Mouse (Mus musculus): ENCODE data around the gene Cyp2c65. TPM values are rescaled to one million over a fixed set of nuclear protein-coding genes. Genes with fewer than 3 reads are reported as not detected.
"Not testable (repeated sequence)": the region's sequence is repeated elsewhere in the genome, so short reads cannot be mapped to it uniquely, and the experiment has no call there.

The Cyp2c65 gene
- not detected in 2 replicates for polyA plus RNA-seq (2014; fragmentation: Nextera tagmentation; extraction: Ambion mirVana)

GRCm38 (mm10) chr19:39060719-39061118, at the start of gene Cyp2c65:
TSS of gene Cyp2c65 (plus strand) at chr19:39061015.
- 74% methylated on average over 2 of the region's 2 CpGs for WGBS
- no peaks in the 10 kb centered on the region for H3K36me3 ChIP-seq (ENCODE audit: control insufficient read depth, insufficient read depth, low read length)
- no peaks in the 10 kb centered on the region for H3K9me3 ChIP-seq (ENCODE audit: control insufficient read depth, low read length)
- no peak within 1 kb of the TSS for H3K27ac ChIP-seq (replicated peaks; ENCODE audit: low read depth, low read length)
- H3K9ac ChIP-seq (replicated peaks; ENCODE audit: low read length) = no peak within 1 kb of the TSS
- H3K4me3 ChIP-seq (replicated peaks; ENCODE audit: low read depth, low read length) = no peak within 1 kb of the TSS
- H3K4me1 ChIP-seq (ENCODE audit: control insufficient read depth, insufficient read depth, low read length) = no peaks in the 10 kb centered on the region
- DNase-seq (no peak), ATAC-seq (ENCODE audit: low FRiP score, low TSS enrichment) (no peak)
- no peaks in the 10 kb centered on the region for H3K27me3 ChIP-seq (ENCODE audit: control insufficient read depth, insufficient read depth, low read length)
- H3K4me2 ChIP-seq (ENCODE audit: low read length) = no peak within 1 kb of the TSS

GRCm38 (mm10) chr19:39057928-39058327, 2.9 kb upstream of the Cyp2c65 start:
- Histone ChIP-seq H3K9ac (replicated peaks; ENCODE audit: low read length) (no peak overlapping the region), H3K36me3 (ENCODE audit: control insufficient read depth, insufficient read depth, low read length) (no peaks in the 10 kb centered on the region), H3K4me1 (ENCODE audit: control insufficient read depth, insufficient read depth, low read length) (no peaks in the 10 kb centered on the region), H3K4me3 (replicated peaks; ENCODE audit: low read depth, low read length) (no peak overlapping the region), H3K27ac (replicated peaks; ENCODE audit: low read depth, low read length) (no peak overlapping the region), H3K4me2 (ENCODE audit: low read length) (no peak overlapping the region), H3K27me3 (ENCODE audit: control insufficient read depth, insufficient read depth, low read length) (no peaks in the 10 kb centered on the region), H3K9me3 (ENCODE audit: control insufficient read depth, low read length) (no peaks in the 10 kb centered on the region)
- ATAC-seq (ENCODE audit: low FRiP score, low TSS enrichment) = no peak
- 97% methylated on average over 1 of the region's 1 CpGs for whole genome bisulfite sequencing
- no peak for DNase-seq

- not testable (repeated sequence) for H3K4me3 ChIP-seq (replicated peaks; ENCODE audit: low read depth, low read length); H3K27me3 ChIP-seq (ENCODE audit: control insufficient read depth, insufficient read depth, low read length); H3K4me1 ChIP-seq (ENCODE audit: control insufficient read depth, insufficient read depth, low read length); H3K4me2 ChIP-seq (ENCODE audit: low read length); DNase-seq; ATAC-seq (ENCODE audit: low FRiP score, low TSS enrichment); H3K36me3 ChIP-seq (ENCODE audit: control insufficient read depth, insufficient read depth, low read length); H3K27ac ChIP-seq (replicated peaks; ENCODE audit: low read depth, low read length); H3K9ac ChIP-seq (replicated peaks; ENCODE audit: low read length)
- peaks cover 19% of the 10 kb centered on the region; the same call in 1 of the 2 replicates for H3K9me3 ChIP-seq (ENCODE audit: control insufficient read depth, low read length)
- 72% methylated on average over 2 of the region's 2 CpGs for WGBS
Observed at GRCm38 (mm10) chr19:39098779-39099178, 38.0 kb downstream of the Cyp2c65 start.

GRCm38 (mm10) chr19:39113644-39114043, 52.8 kb downstream of the Cyp2c65 start, which contains the start of gene Cyp2c66:
TSS of gene Cyp2c66 (plus strand) at chr19:39113898.
- Histone ChIP-seq H3K27ac (replicated peaks; ENCODE audit: low read depth, low read length) (no peak within 1 kb of the TSS), H3K4me2 (ENCODE audit: low read length) (no peak within 1 kb of the TSS), H3K36me3 (ENCODE audit: control insufficient read depth, insufficient read depth, low read length) (no peaks in the 10 kb centered on the region), H3K9me3 (ENCODE audit: control insufficient read depth, low read length) (no peaks in the 10 kb centered on the region), H3K4me3 (replicated peaks; ENCODE audit: low read depth, low read length) (no peak within 1 kb of the TSS), H3K27me3 (ENCODE audit: control insufficient read depth, insufficient read depth, low read length) (no peaks in the 10 kb centered on the region), H3K9ac (replicated peaks; ENCODE audit: low read length) (no peak within 1 kb of the TSS), H3K4me1 (ENCODE audit: control insufficient read depth, insufficient read depth, low read length) (no peaks in the 10 kb centered on the region)
- DNase-seq = no peak
- WGBS = 84% methylated on average over 1 of the region's 1 CpGs
- ATAC-seq (ENCODE audit: low FRiP score, low TSS enrichment) = no peak

Other genes starting within 250 kb of the Cyp2c65 start
- gene Noc3l, start 241.8 kb upstream of the Cyp2c65 start, polyA plus RNA-seq (2014; fragmentation: Nextera tagmentation; extraction: Ambion mirVana) = 5.5 and 6.3 TPM in 2 replicates
- 8.4 and 8.5 TPM in 2 replicates for gene Tbc1d12, start 224.4 kb upstream of the Cyp2c65 start, polyA plus RNA-seq (2014; fragmentation: Nextera tagmentation; extraction: Ambion mirVana)
- gene Hells, start 130.1 kb upstream of the Cyp2c65 start, polyA plus RNA-seq (2014; fragmentation: Nextera tagmentation; extraction: Ambion mirVana) = 6.2 and 13.8 TPM in 2 replicates
- gene Cyp2c55, start 54.0 kb upstream of the Cyp2c65 start, polyA plus RNA-seq (2014; fragmentation: Nextera tagmentation; extraction: Ambion mirVana) = not detected in 2 replicates
- not detected in 2 replicates for gene Cyp2c66, start 52.9 kb downstream of the Cyp2c65 start, polyA plus RNA-seq (2014; fragmentation: Nextera tagmentation; extraction: Ambion mirVana)
- not detected in 2 replicates for gene Cyp2c29, start 208.4 kb downstream of the Cyp2c65 start, polyA plus RNA-seq (2014; fragmentation: Nextera tagmentation; extraction: Ambion mirVana)

Data from midbrain, embryonic 14.5 days (tissue).